Mouse (Mus musculus) spleen, adult 2 months (tissue): ENCODE measurements around the gene Mgea5.

ENCODE experiments used
- CTCF ChIP-seq: fragments of 200-500 bp; IDR thresholded peaks from 2 replicates; pipeline ENCODE4 v1.5.1; 2011; ENCODE audit warnings: mild to moderate bottlenecking, inconsistent platforms; ENCODE audit not compliant: insufficient read depth, insufficient read length, insufficient replicate concordance; ENCODE audit errors: extremely low read depth
- POLR2A ChIP-seq: fragments of 200-500 bp; IDR thresholded peaks from 2 replicates; pipeline ENCODE4 v1.6.1; 2011; ENCODE audit warnings: low read depth, low read length, inconsistent platforms

GRCm38 (mm10) chr19:45731658-45732057 is 52.0 kb downstream of the Mgea5 start:
- no peak for TF ChIP-seq CTCF
- no peak for TF ChIP-seq POLR2A
